Mouse (Mus musculus) midbrain, embryonic 11.5 days (tissue): Measurements from ENCODE around the gene Foxk1. TPM values are rescaled to one million over a fixed set of nuclear protein-coding genes. Genes with fewer than 3 reads are reported as not detected.

Experiments used
- ATAC-seq: fragments of 200-750 bp; cut with Nextera tagmentation; 2 replicates; pipeline ENCODE4 v1.8.0; 2017; ENCODE audit warnings: moderate TSS enrichment, moderate library complexity; ENCODE audit not compliant: low FRiP score
- DNase-seq: peaks from one replicate; pipeline ENCODE4 v3.0.0; 2015; ENCODE audit warnings: low spot score; ENCODE audit errors: missing footprints
- H3K27ac ChIP-seq: fragments of 300-500 bp; sonication (generic); 2 replicates; pipeline ENCODE4 v1.5.1; 2014; ENCODE audit warnings: low read depth, low read length
- H3K27me3 ChIP-seq: fragments of 300-500 bp; sonication (generic); 2 replicates; pipeline ENCODE4 v1.6.1; 2014; ENCODE audit warnings: mild to moderate bottlenecking, low read length, moderate library complexity, mixed read lengths; ENCODE audit not compliant: control insufficient read depth, insufficient read depth
- H3K36me3 ChIP-seq: fragments of 300-500 bp; sonication (generic); 2 replicates; pipeline ENCODE4 v1.6.1; 2014; ENCODE audit warnings: mild to moderate bottlenecking, low read length, moderate library complexity, mixed read lengths; ENCODE audit not compliant: control insufficient read depth, insufficient read depth
- H3K4me1 ChIP-seq: fragments of 300-500 bp; sonication (generic); 2 replicates; pipeline ENCODE4 v1.6.1; 2014; ENCODE audit warnings: low read length; ENCODE audit not compliant: control insufficient read depth, insufficient read depth
- H3K4me2 ChIP-seq: fragments of 300-500 bp; sonication (generic); 2 replicates; pipeline ENCODE4 v1.6.1; 2014; ENCODE audit warnings: mild to moderate bottlenecking, moderate library complexity
- H3K4me3 ChIP-seq: fragments of 300-500 bp; sonication (generic); 2 replicates; pipeline ENCODE4 v1.5.1; 2014; ENCODE audit warnings: low read depth, low read length
- H3K9ac ChIP-seq: fragments of 300-500 bp; sonication (generic); 2 replicates; pipeline ENCODE4 v1.6.1; 2014; ENCODE audit warnings: low read length
- H3K9me3 ChIP-seq: fragments of 300-500 bp; sonication (generic); 2 replicates; pipeline ENCODE4 v1.6.1; 2016; ENCODE audit warnings: low read length; ENCODE audit not compliant: control insufficient read depth
- WGBS: fragments of 180-500 bp; shearing (Covaris S2); extraction: QIAGEN DNeasy Blood & Tissue Kit; methylation state at CpG from one replicate; pipeline ENCODE4 v1.1.7; 2014; 5-methylcytosine and 5-hydroxymethylcytosine counted together
- polyA plus RNA-seq: library from polyadenylated mRNA; unstranded; fragments of >200 nt; fragmentation: Nextera tagmentation; extraction: Ambion mirVana; gene quantifications from 2 replicates; pipeline ENCODE4 v1.2.1, GENCODE M21; 2014

The Foxk1 gene
- polyA plus RNA-seq, 1 experiment from 2014 or later = 4.0 TPM

- 2% methylated on average over 43 of the region's 67 CpGs for WGBS
- ATAC-seq (peak; percentile 75), DNase-seq (peak; percentile 93)
- Histone ChIP-seq H3K4me1 (peaks cover 26% of the 10 kb centered on the region), H3K36me3 (no peaks in the 10 kb centered on the region), H3K27ac (peak overlapping the region; percentile 67), H3K27me3 (no peaks in the 10 kb centered on the region), H3K4me2 (peak overlapping the region; percentile 89), H3K9me3 (no peaks in the 10 kb centered on the region), H3K4me3 (peak overlapping the region; percentile 98), H3K9ac (peak overlapping the region; percentile 95)
Observed at GRCm38 (mm10) chr5:142401641-142402625, 636 bp downstream of the Foxk1 start.

DNA sequence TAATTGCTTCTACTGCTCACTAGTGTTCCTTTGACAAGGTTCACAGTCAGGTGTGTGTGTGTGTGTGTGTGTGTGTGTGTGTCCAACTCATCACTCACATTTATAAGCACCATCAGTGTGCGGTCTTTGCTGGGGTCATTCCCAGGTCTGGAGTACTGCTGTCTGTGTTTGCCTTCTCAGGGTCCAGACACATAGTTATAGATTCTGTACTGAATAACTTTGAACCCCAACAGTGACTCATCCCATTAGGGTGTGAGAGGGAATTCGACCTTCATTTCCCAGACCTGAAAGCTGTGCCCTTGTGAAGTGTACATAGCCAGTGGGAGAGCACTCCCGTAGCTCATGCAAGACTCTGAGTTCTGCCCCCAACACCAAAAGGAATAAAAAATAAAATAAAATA, 2.4 kb downstream of the Foxk1 start:
- DNase-seq (no peak), ATAC-seq (no peak)
- H3K9me3 ChIP-seq = no peaks in the 10 kb centered on the region
- no peak overlapping the region for H3K9ac ChIP-seq
- H3K4me3 ChIP-seq = no peak overlapping the region
- H3K27ac ChIP-seq = no peak overlapping the region
- peaks cover 26% of the 10 kb centered on the region for H3K4me1 ChIP-seq
- H3K4me2 ChIP-seq = peak overlapping the region; percentile 89; the same call in 1 of the 2 replicates
- H3K36me3 ChIP-seq = no peaks in the 10 kb centered on the region
- H3K27me3 ChIP-seq = no peaks in the 10 kb centered on the region
- WGBS = 84% methylated on average over 3 of the region's 3 CpGs

GRCm38 (mm10) chr5:142404307-142404706, 3.0 kb downstream of the Foxk1 start:
- no peak for DNase-seq
- H3K4me2 ChIP-seq = no peak overlapping the region
- no peaks in the 10 kb centered on the region for H3K27me3 ChIP-seq
- no peaks in the 10 kb centered on the region for H3K9me3 ChIP-seq
- H3K36me3 ChIP-seq = no peaks in the 10 kb centered on the region
- no peak overlapping the region for H3K27ac ChIP-seq
- 85% methylated on average over 1 of the region's 1 CpGs for WGBS
- peaks cover 26% of the 10 kb centered on the region for H3K4me1 ChIP-seq
- no peak for ATAC-seq
- no peak overlapping the region for H3K4me3 ChIP-seq
- peak overlapping the region; percentile 32; the same call in 1 of the 2 replicates for H3K9ac ChIP-seq

GRCm38 (mm10) chr5:142405426-142405825, 4.1 kb downstream of the Foxk1 start:
- no peak for DNase-seq
- Histone ChIP-seq H3K27ac (no peak overlapping the region), H3K27me3 (no peaks in the 10 kb centered on the region), H3K4me1 (peaks cover 26% of the 10 kb centered on the region), H3K9me3 (no peaks in the 10 kb centered on the region), H3K4me2 (no peak overlapping the region), H3K9ac (no peak overlapping the region), H3K36me3 (no peaks in the 10 kb centered on the region), H3K4me3 (no peak overlapping the region)
- ATAC-seq = no peak
- WGBS = 79% methylated on average over 6 of the region's 6 CpGs

- H3K4me3 ChIP-seq = no peak overlapping the region
- no peaks in the 10 kb centered on the region for H3K36me3 ChIP-seq
- ATAC-seq (no peak), DNase-seq (no peak)
- H3K27me3 ChIP-seq = no peaks in the 10 kb centered on the region
- H3K9me3 ChIP-seq = no peaks in the 10 kb centered on the region
- WGBS = 88% methylated on average over 7 of the region's 7 CpGs
- H3K4me2 ChIP-seq = no peak overlapping the region
- no peak overlapping the region for H3K27ac ChIP-seq
- peaks cover 21% of the 10 kb centered on the region for H3K4me1 ChIP-seq
- no peak overlapping the region for H3K9ac ChIP-seq
Observed at GRCm38 (mm10) chr5:142406401-142406800, 5.1 kb downstream of the Foxk1 start.

GRCm38 (mm10) chr5:142406937-142407336, 5.6 kb downstream of the Foxk1 start:
- no peak for ATAC-seq
- no peak overlapping the region for H3K9ac ChIP-seq
- H3K27me3 ChIP-seq = no peaks in the 10 kb centered on the region
- DNase-seq = no peak
- H3K4me1 ChIP-seq = peaks cover 21% of the 10 kb centered on the region
- 84% methylated on average over 11 of the region's 11 CpGs for WGBS
- H3K27ac ChIP-seq = no peak overlapping the region
- no peak overlapping the region for H3K4me3 ChIP-seq
- H3K4me2 ChIP-seq = no peak overlapping the region
- no peaks in the 10 kb centered on the region for H3K36me3 ChIP-seq
- H3K9me3 ChIP-seq = no peaks in the 10 kb centered on the region

GRCm38 (mm10) chr5:142407381-142407780, 6.1 kb downstream of the Foxk1 start:
- Histone ChIP-seq H3K4me1 (peaks cover 18% of the 10 kb centered on the region), H3K9me3 (no peaks in the 10 kb centered on the region), H3K9ac (no peak overlapping the region), H3K4me3 (no peak overlapping the region), H3K27ac (no peak overlapping the region), H3K4me2 (no peak overlapping the region), H3K36me3 (no peaks in the 10 kb centered on the region), H3K27me3 (no peaks in the 10 kb centered on the region)
- no peak for ATAC-seq
- DNase-seq = no peak
- 84% methylated on average over 7 of the region's 7 CpGs for WGBS

DNA sequence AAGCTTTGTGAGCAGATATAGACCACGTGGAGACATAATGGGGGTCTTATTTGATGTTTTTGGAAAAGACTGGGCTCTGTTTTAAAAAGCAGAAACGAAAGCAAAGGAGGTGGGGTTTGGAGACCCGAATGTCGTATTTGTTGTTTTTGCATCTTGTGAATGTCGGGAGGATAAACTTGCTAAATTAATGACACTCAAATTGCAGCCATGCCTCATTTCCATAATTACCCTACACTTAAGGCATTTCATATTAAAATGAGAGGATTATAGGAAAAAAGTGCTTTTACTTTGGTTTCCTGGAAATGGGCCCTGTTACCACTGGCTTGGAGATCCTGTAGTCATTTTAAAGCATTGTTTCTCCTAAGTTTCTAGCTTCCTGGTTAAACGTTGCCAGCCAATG, 7.9 kb downstream of the Foxk1 start:
- Histone ChIP-seq H3K27me3 (no peaks in the 10 kb centered on the region), H3K9ac (no peak overlapping the region), H3K4me3 (no peak overlapping the region), H3K4me1 (peaks cover 20% of the 10 kb centered on the region), H3K9me3 (no peaks in the 10 kb centered on the region), H3K27ac (no peak overlapping the region), H3K4me2 (no peak overlapping the region), H3K36me3 (no peaks in the 10 kb centered on the region)
- WGBS = 75% methylated on average over 6 of the region's 6 CpGs
- DNase-seq (no peak), ATAC-seq (no peak)

DNA sequence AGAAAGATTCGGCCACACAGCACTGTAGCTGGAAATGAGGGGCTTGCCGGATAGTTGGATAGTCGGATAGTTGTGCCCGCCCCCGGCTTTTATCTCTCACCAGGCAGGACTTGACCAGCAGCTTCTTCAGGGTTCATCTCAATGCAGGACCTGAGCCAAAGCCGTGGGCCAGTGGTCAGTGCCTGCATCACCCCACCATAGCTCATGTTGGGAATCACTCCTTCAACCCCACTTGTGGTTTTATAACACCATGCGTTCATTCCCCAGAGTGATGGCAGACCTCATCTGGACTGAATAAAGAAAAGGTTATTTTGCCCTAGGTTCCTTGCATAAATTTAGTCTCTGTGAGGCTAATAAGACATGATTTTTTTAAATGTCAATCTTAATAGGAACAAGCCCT, 9.1 kb downstream of the Foxk1 start:
- Histone ChIP-seq H3K9ac (no peak overlapping the region), H3K36me3 (no peaks in the 10 kb centered on the region), H3K27ac (no peak overlapping the region), H3K9me3 (no peaks in the 10 kb centered on the region), H3K4me2 (no peak overlapping the region), H3K4me1 (peaks cover 26% of the 10 kb centered on the region), H3K27me3 (no peaks in the 10 kb centered on the region), H3K4me3 (no peak overlapping the region)
- 50% methylated on average over 7 of the region's 7 CpGs for WGBS
- ATAC-seq (no peak), DNase-seq (no peak)
